Mouse (Mus musculus): Measurements from ENCODE around the gene Gm10718. TPM values are rescaled to one million over a fixed set of nuclear protein-coding genes. Genes with fewer than 3 reads are reported as not detected.
"Not testable (repeated sequence)": the region's sequence is repeated elsewhere in the genome, so short reads cannot be mapped to it uniquely, and the experiment has no call there.

The Gm10718 gene
- polyA plus RNA-seq (2015; fragmentation: Nextera tagmentation; extraction: Ambion mirVana) = 0.46 TPM in 1 of 2 replicates, not detected in the other

DNA sequence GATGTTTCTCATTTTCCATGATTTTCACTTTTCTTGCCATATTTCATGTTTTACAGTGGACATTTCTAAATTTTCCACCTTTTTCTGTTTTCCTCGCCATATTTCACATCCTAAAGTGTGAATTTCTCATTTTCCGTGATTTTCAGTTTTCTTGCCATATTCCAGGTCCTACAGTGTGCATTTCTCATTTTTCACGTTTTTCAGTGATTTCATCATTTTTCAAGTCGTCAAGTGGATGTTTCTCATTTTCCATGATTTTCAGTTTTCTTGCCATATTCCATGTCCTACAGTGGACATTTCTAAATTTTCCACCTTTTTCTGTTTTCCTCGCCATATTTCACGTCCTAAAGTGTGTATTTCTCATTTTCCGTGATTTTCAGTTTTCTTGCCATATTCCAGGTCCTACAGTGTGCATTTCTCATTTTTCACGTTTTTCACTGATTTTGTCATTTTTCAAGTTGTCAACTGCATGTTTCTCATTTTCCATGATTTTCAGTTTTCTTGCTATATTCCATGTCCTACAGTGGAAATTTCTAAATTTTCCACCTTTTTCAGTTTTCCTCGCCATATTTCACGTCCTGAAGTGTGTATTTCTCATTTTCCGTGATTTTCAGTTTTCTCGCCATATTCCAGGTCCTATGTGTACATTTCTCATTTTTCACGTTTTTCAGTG lies at the start of gene Gm10718:
TSS of gene Gm10718 (plus strand) at position 236 of the 673 bp plus-strand sequence.
- H3K9ac ChIP-seq (ENCODE audit: low read depth, low read length); H3K4me2 ChIP-seq (ENCODE audit: low read depth, low read length); H3K4me3 ChIP-seq (ENCODE audit: low read length); H3K27me3 ChIP-seq (replicated peaks; ENCODE audit: control insufficient read depth, insufficient read depth, low read length); H3K4me1 ChIP-seq (ENCODE audit: control insufficient read depth, insufficient read depth, low read length); H3K27ac ChIP-seq (ENCODE audit: low read length); H3K36me3 ChIP-seq (ENCODE audit: control insufficient read depth, insufficient read depth, low read length); ATAC-seq; H3K9me3 ChIP-seq (ENCODE audit: control insufficient read depth, low read length): not testable (repeated sequence)
- 74% methylated on average over 9 of the region's 13 CpGs for WGBS

DNA sequence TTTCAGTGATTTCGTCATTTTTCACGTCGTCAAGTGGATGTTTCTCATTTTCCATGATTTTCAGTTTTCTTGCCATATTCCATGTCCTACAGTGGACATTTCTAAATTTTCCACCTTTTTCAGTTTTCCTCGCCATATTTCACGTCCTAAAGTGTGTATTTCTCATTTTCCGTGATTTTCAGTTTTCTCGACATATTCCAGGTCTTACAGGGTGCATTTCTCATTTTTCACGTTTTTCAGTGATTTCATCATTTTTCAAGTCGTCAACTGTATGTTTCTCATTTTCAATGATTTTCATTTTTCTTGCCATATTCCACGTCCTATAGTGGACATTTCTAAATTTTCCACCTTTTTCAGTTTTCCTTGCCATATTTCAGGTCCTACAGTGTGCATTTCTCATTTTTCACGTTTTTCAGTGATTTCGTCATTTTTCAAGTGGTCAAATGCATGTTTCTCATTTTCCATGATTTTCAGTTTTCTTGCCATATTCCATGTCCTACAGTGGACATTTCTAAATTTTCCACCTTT lies 22.8 kb upstream of the Gm10718 start, which contains the start of gene Gm10722:
TSS of gene Gm10722 (plus strand) at position 478 of the 528 bp plus-strand sequence.
- not testable (repeated sequence) for H3K27ac ChIP-seq (ENCODE audit: low read length); H3K9ac ChIP-seq (ENCODE audit: low read depth, low read length); H3K4me3 ChIP-seq (ENCODE audit: low read length); ATAC-seq; H3K27me3 ChIP-seq (replicated peaks; ENCODE audit: control insufficient read depth, insufficient read depth, low read length); H3K36me3 ChIP-seq (ENCODE audit: control insufficient read depth, insufficient read depth, low read length); H3K9me3 ChIP-seq (ENCODE audit: control insufficient read depth, low read length); H3K4me2 ChIP-seq (ENCODE audit: low read depth, low read length); H3K4me1 ChIP-seq (ENCODE audit: control insufficient read depth, insufficient read depth, low read length)
- 68% methylated on average over 12 of the region's 12 CpGs for WGBS

DNA sequence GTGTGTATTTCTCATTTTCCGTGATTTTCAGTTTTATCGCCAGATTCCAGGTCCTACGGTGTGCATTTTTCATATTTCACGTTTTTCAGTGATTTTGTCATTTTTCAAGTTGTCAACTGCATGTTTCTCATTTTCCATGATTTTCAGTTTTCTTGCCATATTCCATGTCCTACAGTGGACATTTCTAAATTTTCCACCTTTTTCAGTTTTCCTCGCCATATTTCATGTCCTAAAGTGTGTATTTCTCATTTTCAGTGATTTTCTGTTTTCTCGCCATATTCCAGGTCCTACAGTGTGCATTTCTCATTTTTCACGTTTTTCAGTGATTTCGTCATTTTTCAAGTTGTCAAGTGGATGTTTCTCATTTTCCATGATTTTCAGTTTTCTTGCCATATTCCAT lies 22.3 kb upstream of the Gm10718 start:
- not testable (repeated sequence) for H3K4me1 ChIP-seq (ENCODE audit: control insufficient read depth, insufficient read depth, low read length); ATAC-seq; H3K27me3 ChIP-seq (replicated peaks; ENCODE audit: control insufficient read depth, insufficient read depth, low read length); H3K9me3 ChIP-seq (ENCODE audit: control insufficient read depth, low read length); H3K36me3 ChIP-seq (ENCODE audit: control insufficient read depth, insufficient read depth, low read length); H3K9ac ChIP-seq (ENCODE audit: low read depth, low read length); H3K4me2 ChIP-seq (ENCODE audit: low read depth, low read length); H3K4me3 ChIP-seq (ENCODE audit: low read length); H3K27ac ChIP-seq (ENCODE audit: low read length)
- 65% methylated on average over 8 of the region's 8 CpGs for WGBS

DNA sequence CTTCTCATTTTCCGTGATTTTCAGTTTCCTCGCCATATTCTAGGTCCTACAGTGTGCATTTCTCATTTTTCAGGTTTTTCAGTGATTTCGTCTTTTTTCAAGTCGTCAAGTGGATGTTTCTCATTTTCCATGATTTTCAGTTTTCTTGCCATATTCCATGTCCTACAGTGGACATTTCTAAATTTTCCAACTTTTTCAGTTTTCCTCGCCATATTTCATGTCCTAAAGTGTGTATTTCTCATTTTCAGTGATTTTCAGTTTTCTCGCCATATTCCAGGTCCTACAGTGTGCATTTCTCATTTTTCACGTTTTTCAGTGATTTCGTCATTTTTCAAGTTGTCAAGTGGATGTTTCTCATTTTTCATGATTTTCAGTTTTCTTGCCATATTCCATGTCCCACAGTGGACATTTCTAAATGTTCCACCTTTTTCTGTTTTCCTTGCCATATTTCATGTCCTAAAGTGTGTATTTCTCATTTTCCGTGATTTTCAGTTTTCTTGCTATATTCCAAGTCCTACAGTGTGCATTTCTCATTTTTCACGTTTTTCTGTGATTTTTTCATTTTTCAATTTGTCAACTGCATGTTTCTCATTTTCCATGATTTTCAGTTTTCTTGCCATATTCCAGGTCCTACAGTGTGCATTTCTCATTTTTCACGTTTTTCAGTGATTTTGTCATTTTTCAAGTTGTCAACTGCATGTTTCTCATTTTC lies 21.2 kb upstream of the Gm10718 start:
- 55% methylated on average over 8 of the region's 11 CpGs for WGBS
- not testable (repeated sequence) for H3K4me1 ChIP-seq (ENCODE audit: control insufficient read depth, insufficient read depth, low read length); H3K9me3 ChIP-seq (ENCODE audit: control insufficient read depth, low read length); H3K27ac ChIP-seq (ENCODE audit: low read length); H3K4me3 ChIP-seq (ENCODE audit: low read length); H3K36me3 ChIP-seq (ENCODE audit: control insufficient read depth, insufficient read depth, low read length); H3K9ac ChIP-seq (ENCODE audit: low read depth, low read length); H3K27me3 ChIP-seq (replicated peaks; ENCODE audit: control insufficient read depth, insufficient read depth, low read length); H3K4me2 ChIP-seq (ENCODE audit: low read depth, low read length)
- ATAC-seq = peak; percentile 86

DNA sequence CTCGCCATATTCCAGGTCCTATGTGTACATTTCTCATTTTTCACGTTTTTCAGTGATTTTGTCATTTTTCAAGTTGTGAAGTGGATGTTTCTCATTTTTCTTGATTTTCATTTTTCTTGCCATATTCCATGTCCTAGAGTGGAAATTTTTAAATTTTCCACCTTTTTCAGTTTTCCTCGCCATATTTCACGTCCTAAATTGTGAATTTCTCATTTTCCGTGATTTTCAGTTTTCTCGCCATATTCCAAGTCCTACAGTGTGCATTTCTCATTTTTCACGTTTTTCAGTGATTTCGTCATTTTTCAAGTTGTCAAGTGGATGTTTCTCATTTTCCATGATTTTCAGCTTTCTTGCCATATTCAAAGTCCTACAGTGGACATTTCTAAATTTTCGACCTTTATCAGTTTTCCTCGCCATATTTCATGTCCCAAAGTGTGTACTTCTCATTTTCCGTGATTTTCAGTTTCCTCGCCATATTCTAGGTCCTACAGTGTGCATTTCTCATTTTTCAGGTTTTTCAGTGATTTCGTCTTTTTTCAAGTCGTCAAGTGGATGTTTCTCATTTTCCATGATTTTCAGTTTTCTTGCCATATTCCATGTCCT lies 20.5 kb upstream of the Gm10718 start, which contains the start of gene Gm11168:
TSS of gene Gm11168 (plus strand) at position 553 of the 603 bp plus-strand sequence.
- H3K9me3 ChIP-seq (ENCODE audit: control insufficient read depth, low read length); H3K4me3 ChIP-seq (ENCODE audit: low read length); H3K4me2 ChIP-seq (ENCODE audit: low read depth, low read length); H3K36me3 ChIP-seq (ENCODE audit: control insufficient read depth, insufficient read depth, low read length); ATAC-seq; H3K9ac ChIP-seq (ENCODE audit: low read depth, low read length); H3K27me3 ChIP-seq (replicated peaks; ENCODE audit: control insufficient read depth, insufficient read depth, low read length); H3K27ac ChIP-seq (ENCODE audit: low read length); H3K4me1 ChIP-seq (ENCODE audit: control insufficient read depth, insufficient read depth, low read length): not testable (repeated sequence)
- WGBS = 71% methylated on average over 6 of the region's 14 CpGs

DNA sequence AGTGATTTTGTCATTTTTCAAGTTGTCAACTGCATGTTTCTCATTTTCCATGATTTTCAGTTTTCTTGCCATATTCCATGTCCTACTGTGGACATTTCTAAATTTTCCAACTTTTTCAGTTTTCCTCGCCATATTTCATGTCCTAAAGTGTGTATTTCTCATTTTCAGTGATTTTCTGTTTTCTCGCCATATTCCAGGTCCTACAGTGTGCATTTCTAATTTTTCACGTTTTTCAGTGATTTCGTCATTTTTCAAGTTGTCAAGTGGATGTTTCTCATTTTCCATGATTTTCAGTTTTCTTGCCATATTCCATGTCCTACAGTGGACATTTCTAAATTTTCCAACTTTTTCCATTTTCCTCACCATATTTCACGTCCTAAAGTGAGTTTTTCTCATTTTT lies 17.2 kb upstream of the Gm10718 start:
- not testable (repeated sequence) for H3K27me3 ChIP-seq (replicated peaks; ENCODE audit: control insufficient read depth, insufficient read depth, low read length); H3K4me3 ChIP-seq (ENCODE audit: low read length); H3K4me1 ChIP-seq (ENCODE audit: control insufficient read depth, insufficient read depth, low read length); H3K9me3 ChIP-seq (ENCODE audit: control insufficient read depth, low read length); H3K9ac ChIP-seq (ENCODE audit: low read depth, low read length); H3K4me2 ChIP-seq (ENCODE audit: low read depth, low read length); ATAC-seq; H3K36me3 ChIP-seq (ENCODE audit: control insufficient read depth, insufficient read depth, low read length); H3K27ac ChIP-seq (ENCODE audit: low read length)
- 80% methylated on average over 1 of the region's 5 CpGs for WGBS

DNA sequence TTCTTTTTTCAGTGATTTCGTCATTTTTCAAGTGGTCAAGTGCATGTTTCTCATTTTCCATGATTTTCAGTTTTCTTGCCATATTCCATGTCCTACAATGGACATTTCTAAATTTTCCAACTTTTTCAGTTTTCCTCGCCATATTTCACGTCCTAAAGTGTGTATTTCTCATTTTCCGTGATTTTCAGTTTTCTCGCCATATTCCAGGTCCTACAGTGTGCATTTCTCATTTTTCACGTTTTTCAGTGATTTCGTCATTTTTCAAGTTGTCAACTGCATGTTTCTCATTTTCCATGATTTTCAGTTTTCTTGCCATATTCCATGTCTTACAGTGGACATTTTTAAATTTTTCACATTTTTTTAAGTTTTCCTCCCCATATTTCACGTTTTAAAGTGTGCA lies 16.7 kb upstream of the Gm10718 start:
- H3K9me3 ChIP-seq (ENCODE audit: control insufficient read depth, low read length); H3K9ac ChIP-seq (ENCODE audit: low read depth, low read length); H3K27ac ChIP-seq (ENCODE audit: low read length); H3K27me3 ChIP-seq (replicated peaks; ENCODE audit: control insufficient read depth, insufficient read depth, low read length); H3K36me3 ChIP-seq (ENCODE audit: control insufficient read depth, insufficient read depth, low read length); H3K4me2 ChIP-seq (ENCODE audit: low read depth, low read length); H3K4me1 ChIP-seq (ENCODE audit: control insufficient read depth, insufficient read depth, low read length); H3K4me3 ChIP-seq (ENCODE audit: low read length): not testable (repeated sequence)
- ATAC-seq = peak; percentile 74
- WGBS = 69% methylated on average over 7 of the region's 8 CpGs

DNA sequence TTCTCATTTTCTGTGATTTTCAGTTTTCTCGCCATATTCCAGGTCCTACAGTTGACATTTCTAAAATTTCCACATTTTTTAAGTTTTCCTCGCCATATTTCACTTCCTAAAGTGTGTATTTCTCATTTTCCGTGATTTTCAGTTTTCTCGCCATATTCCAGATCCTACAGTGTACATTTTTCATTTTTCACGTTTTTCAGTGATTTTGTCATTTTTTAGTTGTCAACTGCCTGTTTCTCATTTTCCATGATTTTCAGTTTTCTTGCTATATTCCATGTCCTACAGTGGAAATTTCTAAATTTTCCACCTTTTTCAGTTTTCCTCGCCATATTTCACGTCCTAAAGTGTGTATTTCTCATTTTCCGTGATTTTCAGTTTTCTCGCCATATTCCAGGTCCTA lies 16.1 kb upstream of the Gm10718 start:
- not testable (repeated sequence) for H3K4me2 ChIP-seq (ENCODE audit: low read depth, low read length); H3K4me3 ChIP-seq (ENCODE audit: low read length); H3K4me1 ChIP-seq (ENCODE audit: control insufficient read depth, insufficient read depth, low read length); H3K9me3 ChIP-seq (ENCODE audit: control insufficient read depth, low read length); H3K36me3 ChIP-seq (ENCODE audit: control insufficient read depth, insufficient read depth, low read length); H3K9ac ChIP-seq (ENCODE audit: low read depth, low read length); H3K27me3 ChIP-seq (replicated peaks; ENCODE audit: control insufficient read depth, insufficient read depth, low read length); ATAC-seq; H3K27ac ChIP-seq (ENCODE audit: low read length)
- WGBS = 70% methylated on average over 6 of the region's 9 CpGs

DNA sequence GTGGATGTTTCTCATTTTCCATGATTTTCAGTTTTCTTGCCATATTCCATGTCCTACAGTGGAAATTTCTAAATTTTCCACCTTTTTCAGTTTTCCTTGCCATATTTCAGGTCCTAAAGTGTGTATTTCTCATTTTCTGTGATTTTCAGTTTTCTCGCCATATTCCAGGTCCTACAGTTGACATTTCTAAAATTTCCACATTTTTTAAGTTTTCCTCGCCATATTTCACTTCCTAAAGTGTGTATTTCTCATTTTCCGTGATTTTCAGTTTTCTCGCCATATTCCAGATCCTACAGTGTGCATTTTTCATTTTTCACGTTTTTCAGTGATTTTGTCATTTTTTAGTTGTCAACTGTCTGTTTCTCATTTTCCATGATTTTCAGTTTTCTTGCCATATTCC lies 14.0 kb upstream of the Gm10718 start:
- WGBS = no CpG with 5 or more reads among the region's 5 CpGs
- not testable (repeated sequence) for H3K4me1 ChIP-seq (ENCODE audit: control insufficient read depth, insufficient read depth, low read length)
- 0 out of 2 replicates have a peak, but pooled peaks have one; percentile 51 for ATAC-seq

More for the DNA sequence above, 14.0 kb upstream of the Gm10718 start:
- not testable (repeated sequence) for H3K27me3 ChIP-seq (replicated peaks; ENCODE audit: control insufficient read depth, insufficient read depth, low read length); H3K27ac ChIP-seq (ENCODE audit: low read length); H3K4me2 ChIP-seq (ENCODE audit: low read depth, low read length); H3K9ac ChIP-seq (ENCODE audit: low read depth, low read length); H3K36me3 ChIP-seq (ENCODE audit: control insufficient read depth, insufficient read depth, low read length); H3K9me3 ChIP-seq (ENCODE audit: control insufficient read depth, low read length); H3K4me3 ChIP-seq (ENCODE audit: low read length)

Data from intestine, embryonic 16.5 days (tissue).